Mouse (Mus musculus): ENCODE data around the gene Ctsf.

DNA sequence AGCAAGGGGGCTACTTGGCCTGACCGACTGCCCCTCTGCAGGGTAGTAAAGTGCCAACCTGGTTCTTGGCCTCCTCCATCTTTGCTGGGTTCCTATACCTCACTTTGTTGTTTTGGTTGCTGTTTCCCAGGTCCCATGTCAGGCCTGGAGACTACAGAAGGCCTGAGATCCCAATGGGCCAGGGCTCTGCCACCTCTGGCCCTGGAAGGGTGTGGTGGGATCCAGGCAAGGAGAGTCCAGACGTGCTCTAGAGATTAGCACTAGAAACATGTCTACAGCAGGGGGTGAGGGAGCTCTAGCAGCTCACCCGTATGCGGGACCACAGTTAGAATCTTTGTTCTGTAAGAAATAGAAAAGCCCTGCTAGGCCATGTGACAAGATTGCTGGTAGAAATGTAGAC lies 29.0 kb downstream of the Ctsf start:
- TF ChIP-seq POLR2A (IDR thresholded peaks at IDR 0.05; ENCODE audit: extremely low read depth, insufficient read depth, low read length), result no peak
- no peak for TF ChIP-seq CTCF (IDR thresholded peaks at IDR 0.05; ENCODE audit: low read depth, low read length)

Measured in liver, adult 2 months (tissue).